ENCODE assay signal across 13 mouse cellular contexts in the genomic region with DNA sequence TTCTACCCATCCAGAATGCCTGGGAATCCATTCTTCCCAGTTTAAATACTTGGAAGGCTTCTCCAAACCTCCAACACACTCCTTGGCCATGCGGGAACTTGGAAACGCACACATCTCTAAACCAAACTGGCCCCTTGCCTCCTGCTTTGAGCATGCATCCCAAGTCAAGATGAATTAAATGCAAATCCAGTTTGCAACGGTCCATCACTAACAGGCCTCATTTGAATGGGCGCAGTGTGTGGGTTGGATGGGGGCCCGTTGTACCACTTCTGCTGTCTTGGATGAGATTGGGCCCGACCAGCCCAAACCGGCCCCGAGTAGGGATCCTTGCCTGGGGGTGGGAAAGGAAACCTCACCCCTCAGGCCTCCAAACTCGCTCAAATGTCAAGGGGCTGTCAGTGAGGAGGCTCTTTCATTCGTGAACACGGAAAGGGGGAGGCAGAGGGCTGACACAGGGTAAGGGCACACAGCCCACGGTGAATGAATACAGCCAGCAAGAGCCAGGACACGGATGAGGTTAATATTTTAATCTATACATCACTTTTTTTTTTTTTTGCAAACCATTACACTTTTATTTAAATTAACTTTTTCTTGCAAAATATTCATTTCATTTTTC. TPM values are rescaled to one million over a fixed set of nuclear protein-coding genes. Genes with fewer than 3 reads are reported as not detected.
A peak's percentile ranks its signal among the peaks of the same experiment; 100 is the strongest.
DNase-seq lines count a peak whose midpoint lies in the region; ATAC-seq lines count a peak whose summit lies in the region.
"Had no signal": no experiment of that assay in that cellular context is flagged by ENCODE, and none has a peak within 500 bp of the region (broad histone marks: within the 10 kb centered on the region; RNA-seq: fewer than 3 reads in every experiment).

No protein-coding gene starts in this region.

- no peaks in the 10 kb centered on the region for H3K36me3 ChIP-seq in lung, embryonic 16.5 days (ENCODE audit: control insufficient read depth, insufficient read depth, low read length)
- H3K36me3 ChIP-seq in forebrain, embryonic 14.5 days (ENCODE audit: control insufficient read depth, insufficient read depth, low read length), result 0 out of 2 replicates have a peak, but pooled peaks cover 2% of the 10 kb centered on the region
- H3K36me3 ChIP-seq in hindbrain, embryonic 15.5 days, result no peaks in the 10 kb centered on the region
- no peaks in the 10 kb centered on the region for H3K36me3 ChIP-seq in neural tube, embryonic 14.5 days (ENCODE audit: control insufficient read depth, insufficient read depth, low read length)

- no peak overlapping the region for H3K4me2 ChIP-seq in lung, embryonic 16.5 days (ENCODE audit: low read depth, low read length)
- H3K4me2 ChIP-seq in forebrain, embryonic 14.5 days (ENCODE audit: low read length), result no peak overlapping the region
- H3K4me2 ChIP-seq in hindbrain, embryonic 15.5 days, result no peak overlapping the region
- H3K4me2 ChIP-seq in neural tube, embryonic 14.5 days (ENCODE audit: low read depth, low read length), result no peak overlapping the region

- DNase-seq in lung, adult 18-20 months, result no peak
- peak; percentile 69 for DNase-seq in forebrain, embryonic 14.5 days (ENCODE audit: low spot score)
- DNase-seq in thymus, postnatal 14 days, result no peak
- DNase-seq in layer of hippocampus, adult 8-10 months (ENCODE audit: low spot score in 2 of 2), result no peak
- DNase-seq: adrenal gland, postnatal 36 days; cerebellum, adult 9-10 months; heart, adult 2 months; kidney, postnatal 36 days; spleen, adult 18-20 months had no signal

- WGBS in lung, embryonic 16.5 days, result 49% methylated on average over 13 of the region's 13 CpGs
- 34% methylated on average over 13 of the region's 13 CpGs for WGBS in forebrain, embryonic 14.5 days
- 32% methylated on average over 13 of the region's 13 CpGs for WGBS in hindbrain, embryonic 15.5 days
- 41% methylated on average over 13 of the region's 13 CpGs for WGBS in neural tube, embryonic 14.5 days

- H3K9me3 ChIP-seq in lung, embryonic 16.5 days (ENCODE audit: control insufficient read depth, low read length), result 0 out of 2 replicates have a peak, but pooled peaks cover 3% of the 10 kb centered on the region
- no peaks in the 10 kb centered on the region for H3K9me3 ChIP-seq in forebrain, embryonic 14.5 days (replicated peaks; ENCODE audit: control insufficient read depth, low read length)
- no peaks in the 10 kb centered on the region for H3K9me3 ChIP-seq in hindbrain, embryonic 15.5 days
- no peaks in the 10 kb centered on the region for H3K9me3 ChIP-seq in neural tube, embryonic 14.5 days (ENCODE audit: control insufficient read depth, low read length)

- H3K4me1 ChIP-seq in lung, embryonic 16.5 days (replicated peaks; ENCODE audit: control insufficient read depth, insufficient read depth, low read length), result no peaks in the 10 kb centered on the region
- H3K4me1 ChIP-seq in forebrain, embryonic 14.5 days (ENCODE audit: control insufficient read depth, insufficient read depth, low read length), result peaks cover 8% of the 10 kb centered on the region; the same call in 1 of the 2 replicates
- H3K4me1 ChIP-seq in hindbrain, embryonic 15.5 days (replicated peaks), result peaks cover 7% of the 10 kb centered on the region; the same call in 1 of the 2 replicates
- H3K4me1 ChIP-seq in neural tube, embryonic 14.5 days (ENCODE audit: control insufficient read depth, insufficient read depth, low read length), result no peaks in the 10 kb centered on the region; the same call in 1 of the 2 replicates

- no peak overlapping the region for H3K4me3 ChIP-seq in lung, embryonic 16.5 days (ENCODE audit: low read length)
- H3K4me3 ChIP-seq in forebrain, embryonic 14.5 days (ENCODE audit: low read depth, low read length), result no peak overlapping the region
- H3K4me3 ChIP-seq in hindbrain, embryonic 15.5 days, result no peak overlapping the region
- no peak overlapping the region for H3K4me3 ChIP-seq in neural tube, embryonic 14.5 days (ENCODE audit: low read depth, low read length)
- H3K4me3 ChIP-seq: heart, adult 2 months had no signal

- no peak overlapping the region for H3K27ac ChIP-seq in lung, embryonic 16.5 days (ENCODE audit: low read length)
- 0 out of 2 replicates have a peak overlapping the region, but pooled peaks have one; percentile 1 for H3K27ac ChIP-seq in forebrain, embryonic 14.5 days (ENCODE audit: low read depth, low read length)
- no peak overlapping the region for H3K27ac ChIP-seq in hindbrain, embryonic 15.5 days (replicated peaks)
- H3K27ac ChIP-seq in neural tube, embryonic 14.5 days (ENCODE audit: low read depth, low read length), result no peak overlapping the region
- H3K27ac ChIP-seq: heart, adult 2 months; liver, embryonic 14.5 days had no signal

- no peaks in the 10 kb centered on the region for H3K27me3 ChIP-seq in lung, embryonic 16.5 days (ENCODE audit: control insufficient read depth, insufficient read depth, low read depth, low read length)
- H3K27me3 ChIP-seq in forebrain, embryonic 14.5 days (replicated peaks; ENCODE audit: control insufficient read depth, insufficient read depth, low read length), result no peaks in the 10 kb centered on the region
- no peaks in the 10 kb centered on the region for H3K27me3 ChIP-seq in hindbrain, embryonic 15.5 days
- H3K27me3 ChIP-seq in neural tube, embryonic 14.5 days (ENCODE audit: control insufficient read depth, insufficient read depth, low read length), result no peaks in the 10 kb centered on the region

- H3K9ac ChIP-seq in lung, embryonic 16.5 days (ENCODE audit: low read length), result no peak overlapping the region
- no peak overlapping the region for H3K9ac ChIP-seq in forebrain, embryonic 14.5 days (ENCODE audit: low read length)
- H3K9ac ChIP-seq in hindbrain, embryonic 15.5 days, result no peak overlapping the region
- no peak overlapping the region for H3K9ac ChIP-seq in neural tube, embryonic 14.5 days (replicated peaks; ENCODE audit: low read depth, low read length)
- H3K9ac ChIP-seq: liver, embryonic 14.5 days had no signal

- ATAC-seq in lung, embryonic 16.5 days (ENCODE audit: low read depth), result peak; percentile 51; the same call in 1 of the 2 replicates
- ATAC-seq in forebrain, embryonic 14.5 days, result peak; percentile 71
- peak; percentile 84 for ATAC-seq in hindbrain, embryonic 15.5 days (ENCODE audit: low FRiP score, low read depth)
- ATAC-seq in neural tube, embryonic 14.5 days (ENCODE audit: low read depth), result peak; percentile 75; the same call in 1 of the 2 replicates

RNA-seq across cellular contexts. Expression of a gene that starts 38.7 kb away (rescaled TPM):
- 1.3 and 1.5 TPM in 2 replicates for polyA plus RNA-seq in lung, embryonic 16.5 days (2015; fragmentation: Nextera tagmentation; extraction: Ambion mirVana)
- polyA plus RNA-seq in forebrain, embryonic 14.5 days (2014; fragmentation: Nextera tagmentation; extraction: Ambion mirVana), result 0.96 and 1.4 TPM in 2 replicates
- 1.0 and 1.2 TPM in 2 replicates for polyA plus RNA-seq in hindbrain, embryonic 15.5 days (2015; fragmentation: Nextera tagmentation; extraction: Ambion mirVana)
- 0.43 and 0.83 TPM in 2 replicates for polyA plus RNA-seq in neural tube, embryonic 14.5 days (2014; fragmentation: Nextera tagmentation; extraction: Ambion mirVana)
- 1 to 10 TPM in 3 of 4 experiments, under 1 TPM in 1; 0.75 to 4.3 (median 3.2) TPM for total RNA-seq in layer of hippocampus, adult 8-10 months (2022)
